Mouse (Mus musculus): ENCODE data around the gene Tbxa2r.
A peak's percentile ranks its signal among the peaks of the same experiment; 100 is the strongest.

Tbxa2r gene

GRCm38 (mm10) chr10:81364666-81365065 is 36.1 kb downstream of the Tbxa2r start:
- DNase-seq (ENCODE audit: inconsistent age in 2 of 2, low spot score in 1 of 2): peak; percentile 56 to 82

DNA sequence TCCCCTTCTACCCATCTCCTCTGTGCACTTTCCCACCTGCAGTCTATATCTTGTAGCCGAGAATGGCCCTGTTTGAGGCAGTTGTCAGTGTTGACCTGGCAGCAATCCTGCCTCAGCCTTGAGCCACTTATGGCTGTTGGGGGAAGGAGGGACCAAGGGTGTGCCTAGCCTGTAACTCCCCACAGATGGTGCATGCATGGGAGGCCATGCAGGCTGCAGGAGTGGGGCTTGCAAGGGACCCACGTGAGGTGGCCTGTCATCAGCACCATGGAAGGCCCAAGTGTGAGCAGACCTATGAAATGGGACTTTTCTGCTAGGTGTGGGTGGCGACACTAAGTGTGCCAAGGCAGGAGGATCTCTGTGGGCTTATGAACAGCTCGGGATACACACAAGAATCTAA is 36.5 kb downstream of the Tbxa2r start:
- no peak for DNase-seq (ENCODE audit: inconsistent age in 2 of 2, low spot score in 1 of 2)

GRCm38 (mm10) chr10:81365672-81366476 is 37.3 kb downstream of the Tbxa2r start, which contains the start of gene 4930404N11Rik:
Gene 4930404N11Rik, minus strand, starts transcription at chr10:81365816.
- DNase-seq (ENCODE audit: inconsistent age in 2 of 2, low spot score in 1 of 2): no peak

DNA sequence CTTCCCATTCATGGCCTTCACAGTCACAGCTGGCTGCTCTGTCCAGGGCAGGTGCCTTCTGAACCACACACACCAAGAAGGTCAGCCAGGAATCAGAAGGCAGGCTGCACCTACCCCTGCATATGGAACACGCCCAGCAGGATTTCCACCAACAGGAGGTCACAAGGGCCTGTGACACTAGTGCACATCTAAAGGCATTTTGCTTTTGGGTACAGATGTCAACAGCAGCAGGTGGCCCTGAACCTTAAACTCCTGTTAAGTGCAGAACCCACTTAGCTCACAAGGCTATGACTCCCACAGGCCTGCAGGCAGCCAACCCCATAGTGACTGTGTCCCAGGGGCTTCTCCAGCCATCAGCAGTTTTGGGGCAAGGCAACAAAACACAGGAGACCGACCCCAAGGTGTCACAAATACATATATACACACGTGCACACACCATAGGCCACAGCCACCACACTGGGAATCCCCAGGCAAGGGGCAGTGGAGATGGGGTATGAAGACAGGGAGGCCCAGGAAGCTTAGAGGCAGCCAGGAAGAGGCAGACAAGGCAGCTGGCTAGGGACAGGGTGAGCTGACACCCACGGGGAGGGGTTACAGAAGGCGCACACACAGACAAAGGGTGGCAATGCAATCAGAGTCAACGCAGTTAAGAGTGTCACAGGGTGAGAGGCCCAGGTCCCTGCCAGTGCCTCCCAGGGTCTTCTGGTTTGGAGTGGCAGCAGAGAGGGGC is 38.1 kb downstream of the Tbxa2r start:
- DNase-seq (ENCODE audit: inconsistent age in 2 of 2, low spot score in 1 of 2): no peak

DNA sequence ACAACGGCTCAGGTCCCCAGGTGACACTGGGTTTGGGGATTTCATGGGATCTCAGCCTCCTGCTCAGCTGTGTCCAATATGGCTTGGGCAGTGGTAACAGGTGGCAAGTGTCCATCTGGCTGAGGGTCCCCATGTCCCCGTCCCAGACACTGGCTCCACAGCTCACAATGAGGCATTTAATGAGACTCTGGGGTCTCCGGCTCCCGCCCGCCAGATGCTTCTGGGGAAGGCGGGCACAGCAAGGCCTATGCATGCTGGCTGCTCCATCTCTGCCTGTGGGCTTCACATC is 38.6 kb downstream of the Tbxa2r start:
- DNase-seq (ENCODE audit: inconsistent age in 2 of 2, low spot score in 1 of 2): no peak

DNA sequence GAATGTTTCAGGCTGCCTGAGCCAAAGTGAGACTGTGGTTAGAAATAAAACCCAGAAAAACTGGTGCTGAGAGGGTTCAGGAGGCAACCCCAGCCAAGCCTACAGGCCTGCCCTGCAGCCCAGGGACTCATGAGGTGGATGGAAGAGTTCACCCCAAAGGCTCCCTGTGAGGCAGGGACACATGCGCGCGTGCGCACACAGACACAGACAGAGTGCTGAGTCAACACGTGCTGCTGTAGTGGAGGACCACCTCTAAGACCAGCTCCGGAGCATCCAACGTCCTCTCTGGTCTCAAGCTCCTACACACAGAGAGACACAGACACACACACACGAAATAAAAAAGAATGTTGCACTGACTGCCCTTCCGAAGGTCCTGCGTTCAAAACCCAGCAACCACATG is 46.8 kb downstream of the Tbxa2r start:
- DNase-seq (ENCODE audit: inconsistent age in 2 of 2, low spot score in 1 of 2): no peak

GRCm38 (mm10) chr10:81376561-81377361 is 48.2 kb downstream of the Tbxa2r start:
- DNase-seq (ENCODE audit: inconsistent age in 2 of 2, low spot score in 1 of 2): peak in 1 of 2 experiments; percentile 68

- peak in 1 of 2 experiments; percentile 64 for DNase-seq (ENCODE audit: inconsistent age in 2 of 2, low spot score in 1 of 2)
Measured at GRCm38 (mm10) chr10:81377362-81377664, 48.8 kb downstream of the Tbxa2r start.

DNA sequence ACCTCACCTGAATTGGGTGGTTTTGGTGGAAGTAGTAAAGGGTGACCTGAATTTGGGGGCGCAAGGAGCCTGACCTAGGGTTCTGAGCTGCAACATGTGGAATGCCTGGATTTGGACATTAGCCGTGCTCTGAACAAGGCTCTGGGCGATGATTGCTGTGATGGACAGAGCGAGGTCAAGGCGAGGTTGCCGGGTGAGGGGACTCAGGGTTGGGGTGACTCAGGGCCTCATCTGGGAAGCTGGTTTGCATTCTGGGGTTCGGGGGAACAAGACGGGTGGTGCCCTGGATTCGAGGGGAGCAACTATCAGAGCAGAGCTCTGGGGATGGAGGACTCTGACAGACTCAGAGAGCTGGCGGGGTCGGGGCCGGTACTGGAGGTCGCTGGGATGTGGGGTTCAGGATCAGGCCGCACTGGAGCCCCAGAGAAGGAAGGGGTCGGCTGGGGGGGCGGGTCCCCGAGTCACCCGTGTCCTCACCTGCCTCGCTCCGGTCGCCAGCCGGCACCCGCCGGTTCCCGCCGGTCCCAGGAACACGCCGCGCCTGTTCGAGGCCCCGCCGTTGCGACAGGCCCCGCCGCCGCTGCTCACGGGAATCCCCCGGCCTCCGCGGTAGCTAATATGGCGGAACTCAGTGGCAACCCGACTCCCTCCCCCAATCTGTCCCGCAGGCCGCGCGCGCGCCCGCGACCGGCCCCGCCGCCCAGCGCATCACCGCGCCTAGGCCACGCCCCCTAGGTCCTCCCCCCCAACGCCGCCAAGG is 49.4 kb downstream of the Tbxa2r start, which contains the start of gene Fzr1:
Gene Fzr1 (minus strand): TSS at position 724 of the 760 bp plus-strand sequence.
- peak in 1 of 2 experiments; percentile 87 for DNase-seq (ENCODE audit: inconsistent age in 2 of 2, low spot score in 1 of 2)

GRCm38 (mm10) chr10:81378553-81379182 is 50.1 kb downstream of the Tbxa2r start:
- DNase-seq (ENCODE audit: inconsistent age in 2 of 2, low spot score in 1 of 2): peak; percentile 100

DNA sequence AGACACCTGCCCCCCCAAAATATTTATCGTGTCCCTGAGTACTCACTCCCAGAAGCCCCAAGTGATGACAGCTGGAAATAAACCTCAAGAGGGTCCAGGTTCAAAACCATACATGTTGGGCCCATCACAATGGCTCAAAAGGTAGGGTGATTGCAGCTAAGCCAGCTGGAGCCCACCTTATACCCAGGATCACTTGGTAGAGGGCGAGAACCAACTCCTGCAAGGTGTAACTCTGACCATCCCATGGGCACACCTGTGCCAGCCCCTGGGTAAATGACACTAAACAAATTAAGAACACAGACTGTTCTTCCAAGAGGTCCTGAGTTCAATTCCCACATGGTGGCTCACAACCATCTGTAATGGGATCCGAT is 50.6 kb downstream of the Tbxa2r start:
- DNase-seq (ENCODE audit: inconsistent age in 2 of 2, low spot score in 1 of 2): no peak

DNA sequence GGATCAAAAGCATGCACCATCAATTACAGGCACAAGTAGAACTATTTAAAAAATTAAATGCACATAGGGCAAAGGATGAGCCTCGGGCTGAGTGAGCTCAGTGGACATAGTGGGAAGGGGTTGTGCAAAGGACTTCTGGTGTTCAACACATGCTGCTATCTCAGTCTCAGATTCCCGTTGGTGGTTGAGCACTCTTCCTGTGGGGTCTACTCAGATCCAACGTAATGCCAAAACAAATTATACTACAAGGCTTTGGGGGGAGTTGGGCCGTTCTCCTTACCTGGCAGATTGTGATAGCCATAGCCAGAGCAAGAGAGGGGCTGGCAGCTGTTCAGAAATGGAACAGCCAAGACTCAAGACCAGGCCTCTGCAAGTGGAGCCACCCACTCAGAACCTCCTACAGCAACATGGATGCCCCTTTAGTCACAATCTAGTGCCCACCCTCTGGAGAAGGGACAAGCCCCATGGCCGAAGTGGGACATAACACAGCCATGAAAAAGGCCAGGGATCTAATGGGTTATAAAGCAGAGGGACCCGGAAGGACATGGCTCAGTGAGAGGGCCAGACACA is 51.4 kb downstream of the Tbxa2r start:
- no peak for DNase-seq (ENCODE audit: inconsistent age in 2 of 2, low spot score in 1 of 2)

DNA sequence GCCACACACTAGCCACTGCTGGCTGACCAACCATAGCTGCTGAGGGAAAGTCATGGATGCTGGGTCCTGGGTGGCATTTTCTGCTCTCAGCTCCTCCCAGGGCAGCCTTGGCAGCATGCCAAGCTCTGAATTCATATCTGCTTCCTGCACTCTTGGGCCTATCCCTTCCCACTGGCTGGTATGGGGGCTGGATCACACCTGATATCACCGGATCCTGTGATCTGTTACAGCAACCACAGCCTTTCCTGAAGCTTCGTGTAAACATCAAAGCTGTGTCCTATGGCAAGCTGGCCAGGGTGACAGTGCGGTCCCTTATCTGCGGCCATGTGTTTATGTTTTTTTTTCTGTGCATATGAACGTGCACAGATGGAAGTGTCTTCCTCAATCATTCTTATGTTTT is 53.5 kb downstream of the Tbxa2r start:
- no peak for DNase-seq (ENCODE audit: inconsistent age in 2 of 2, low spot score in 1 of 2)

DNA sequence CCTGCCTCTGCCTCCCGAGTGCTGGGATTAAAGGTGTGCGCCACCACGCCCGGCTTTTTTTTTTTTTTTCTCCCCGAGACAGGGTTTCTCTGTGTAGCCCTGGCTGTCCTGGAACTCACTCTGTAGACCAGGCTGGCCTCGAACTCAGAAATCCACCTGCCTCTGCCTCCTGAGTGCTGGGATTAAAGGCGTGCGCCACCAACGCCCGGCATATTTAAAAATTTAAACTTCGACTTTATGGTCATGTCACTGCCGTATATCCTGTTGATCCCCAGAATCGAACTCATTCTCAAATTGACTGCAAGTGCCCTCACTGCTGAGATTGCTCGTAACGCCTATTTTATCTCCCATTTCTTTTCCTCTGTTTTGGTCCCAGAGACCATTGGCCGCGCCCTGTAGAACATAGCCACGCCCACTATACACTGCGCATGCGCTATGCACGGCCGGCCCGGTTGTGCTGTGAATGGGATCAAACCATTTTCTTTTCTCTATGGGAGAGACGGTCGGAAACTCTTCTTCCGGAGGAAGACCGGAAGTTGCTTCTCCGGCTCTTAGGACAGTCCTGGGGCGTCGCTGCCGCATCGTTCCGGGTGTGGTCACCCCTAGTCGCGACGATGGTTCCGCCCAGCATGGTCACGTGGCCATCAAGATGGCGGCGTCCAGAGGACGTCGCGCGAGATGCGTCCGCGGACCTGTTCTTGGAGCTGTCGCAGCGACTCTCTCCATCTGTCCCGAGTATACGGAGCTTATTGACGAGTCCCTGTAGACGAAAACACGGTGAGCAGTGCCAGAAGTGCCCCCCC is 55.5 kb downstream of the Tbxa2r start, which contains the start of the genes Dohh and Gm48551:
Gene Dohh (plus strand): TSS at position 627 of the 803 bp plus-strand sequence.
Gene Gm48551 (plus strand): TSS at position 665 of the 803 bp plus-strand sequence.
- DNase-seq (ENCODE audit: inconsistent age in 2 of 2, low spot score in 1 of 2): peak; percentile 98 to 100

GRCm38 (mm10) chr10:81384605-81384982 is 56.1 kb downstream of the Tbxa2r start:
- DNase-seq (ENCODE audit: inconsistent age in 2 of 2, low spot score in 1 of 2): no peak
